Mouse (Mus musculus) embryonic fibroblast, embryonic 13.5 days (primary cell): Measurements from ENCODE around the gene Nfatc4. TPM values are rescaled to one million over a fixed set of nuclear protein-coding genes. Genes with fewer than 3 reads are reported as not detected.

Experiments
- H3K27ac ChIP-seq: 2 replicates; pipeline ENCODE4 v1.5.1; 2012; ENCODE audit warnings: low read length, control low read depth, inconsistent platforms; ENCODE audit not compliant: insufficient read depth
- H3K4me1 ChIP-seq: 2 replicates; pipeline ENCODE4 v1.6.1; 2011; ENCODE audit warnings: low read length; ENCODE audit not compliant: control insufficient read depth, insufficient read depth
- H3K4me3 ChIP-seq: 2 replicates; pipeline ENCODE4 v1.5.1; 2011; ENCODE audit warnings: mild to moderate bottlenecking, control low read depth, low read length; ENCODE audit not compliant: insufficient read depth
- CTCF ChIP-seq: IDR thresholded peaks from 2 replicates; pipeline ENCODE4 v1.5.1; 2011; ENCODE audit warnings: mild to moderate bottlenecking, control low read depth, low read length, moderate library complexity, borderline replicate concordance; ENCODE audit not compliant: insufficient read depth
- POLR2A ChIP-seq: IDR thresholded peaks from 2 replicates; pipeline ENCODE4 v1.6.1; 2011; ENCODE audit warnings: low read depth, mild to moderate bottlenecking, control low read depth, low read length, moderate library complexity
- polyA plus RNA-seq: library from polyadenylated mRNA; stranded (reverse); fragments of >200 nt; gene quantifications from 2 replicates; pipeline ENCODE4 v1.2.4, GENCODE M21; 2011; ENCODE audit warnings: low read depth; ENCODE audit not compliant: missing spikeins, insufficient read length

Nfatc4 gene
- polyA plus RNA-seq, 1 experiment = 98.2 TPM

DNA sequence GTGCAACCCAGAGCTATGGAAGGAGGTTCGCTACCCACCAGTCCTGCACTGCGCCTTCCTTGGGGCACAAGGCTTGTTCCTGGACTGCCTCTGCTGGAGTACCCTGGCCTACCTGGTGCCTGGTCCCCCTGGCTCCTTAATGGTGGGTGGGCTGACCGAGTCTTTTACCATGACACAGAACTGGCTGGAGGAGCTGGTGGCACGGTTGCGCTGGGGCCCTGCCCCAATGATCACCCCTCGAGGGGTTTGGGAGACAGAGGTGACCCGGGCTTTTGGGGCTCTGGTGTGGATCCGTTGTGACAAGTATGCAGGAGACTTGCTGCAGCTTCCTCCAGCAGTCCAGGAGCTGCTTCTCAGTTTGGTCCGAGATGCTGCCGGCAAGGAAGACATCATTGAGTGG, 40.0 kb downstream of the Nfatc4 start:
- Histone ChIP-seq H3K4me1 (no peaks in the 10 kb centered on the region), H3K27ac (no peak overlapping the region), H3K4me3 (no peak overlapping the region)
- TF ChIP-seq CTCF (no peak), POLR2A (no peak)

DNA sequence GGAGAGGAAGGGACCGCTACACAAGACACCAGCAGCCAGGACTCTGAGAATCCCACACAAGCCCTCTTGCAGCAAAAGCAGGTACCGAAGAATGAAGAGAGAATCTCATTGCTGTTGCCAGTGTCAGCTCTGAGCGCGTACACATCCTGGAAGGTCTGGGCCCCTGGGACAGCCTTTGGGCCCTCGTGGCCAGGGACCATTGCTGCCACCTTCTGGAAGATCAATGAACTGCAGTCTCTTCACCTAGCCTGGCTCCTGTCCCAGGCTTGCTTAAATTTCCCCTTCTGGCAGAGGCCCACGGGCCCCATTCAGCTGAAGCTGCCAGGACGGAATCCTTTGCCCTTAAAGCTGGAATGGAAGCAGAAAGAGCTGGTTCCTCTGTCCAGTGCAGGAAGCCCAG, 40.8 kb downstream of the Nfatc4 start:
- no peak for TF ChIP-seq POLR2A
- TF ChIP-seq CTCF = peak; percentile 77
- Histone ChIP-seq H3K27ac (no peak overlapping the region), H3K4me3 (no peak overlapping the region), H3K4me1 (no peaks in the 10 kb centered on the region)

DNA sequence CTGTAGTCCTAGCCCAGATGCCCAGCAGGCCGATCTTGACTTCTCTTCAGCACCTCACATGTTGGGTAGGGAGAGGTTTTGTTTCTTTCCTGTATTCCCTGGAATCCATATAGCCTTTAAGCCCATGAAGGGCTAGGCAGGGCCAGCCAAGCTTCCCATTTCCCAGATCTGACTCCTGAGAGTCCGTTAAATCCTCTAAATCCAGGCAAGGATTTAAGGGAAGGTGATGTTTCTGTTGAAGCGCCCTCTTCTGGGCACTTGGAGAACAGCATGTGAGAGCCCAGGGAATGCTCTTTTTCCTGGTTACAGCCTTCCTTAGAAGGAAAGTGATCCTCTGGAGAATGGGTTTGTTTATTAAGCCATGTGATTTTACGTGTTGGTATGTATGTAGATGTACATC, 44.0 kb downstream of the Nfatc4 start:
- TF ChIP-seq POLR2A (no peak), CTCF (no peak)
- no peaks in the 10 kb centered on the region for H3K4me1 ChIP-seq
- no peak overlapping the region for H3K27ac ChIP-seq
- no peak overlapping the region for H3K4me3 ChIP-seq

DNA sequence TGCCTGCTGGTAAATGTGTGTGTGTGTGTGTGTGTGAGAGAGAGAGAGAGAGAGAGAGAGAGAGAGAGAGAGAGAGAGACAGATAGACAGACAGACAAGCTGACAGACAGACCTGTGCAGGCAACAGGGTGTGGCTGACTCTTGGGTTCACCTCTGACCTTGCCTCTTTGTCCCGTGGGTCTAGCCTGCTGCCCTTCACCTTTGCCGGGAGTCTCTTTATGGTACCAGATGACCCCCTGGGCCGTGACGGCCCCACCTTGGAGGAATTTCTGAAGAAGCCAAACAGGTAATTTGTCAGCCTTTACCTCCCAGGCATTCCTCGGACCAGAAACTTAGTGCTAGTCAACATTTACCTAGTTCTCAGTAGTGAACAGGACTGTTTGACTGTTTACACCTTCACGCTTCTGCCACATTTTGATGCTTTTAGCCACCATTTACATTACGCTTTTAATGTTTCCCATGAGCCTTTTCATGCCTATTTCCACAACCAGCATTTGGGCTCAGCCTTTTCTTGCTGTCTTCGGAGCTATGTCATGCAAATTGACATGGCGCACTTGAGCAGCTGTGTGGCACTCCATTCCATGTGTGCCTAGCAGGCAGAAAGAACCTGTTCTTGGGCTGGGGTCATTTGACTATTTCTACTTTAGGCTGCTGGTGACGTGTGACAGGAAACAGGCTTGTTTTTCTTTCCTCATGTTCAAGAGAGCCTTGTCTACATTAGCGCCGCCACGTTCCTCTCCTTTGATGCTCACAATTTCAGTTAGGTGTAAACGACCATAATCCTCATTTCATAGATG, 45.5 kb downstream of the Nfatc4 start:
- H3K4me1 ChIP-seq = no peaks in the 10 kb centered on the region
- no peak overlapping the region for H3K4me3 ChIP-seq
- TF ChIP-seq CTCF (no peak), POLR2A (no peak)
- no peak overlapping the region for H3K27ac ChIP-seq

DNA sequence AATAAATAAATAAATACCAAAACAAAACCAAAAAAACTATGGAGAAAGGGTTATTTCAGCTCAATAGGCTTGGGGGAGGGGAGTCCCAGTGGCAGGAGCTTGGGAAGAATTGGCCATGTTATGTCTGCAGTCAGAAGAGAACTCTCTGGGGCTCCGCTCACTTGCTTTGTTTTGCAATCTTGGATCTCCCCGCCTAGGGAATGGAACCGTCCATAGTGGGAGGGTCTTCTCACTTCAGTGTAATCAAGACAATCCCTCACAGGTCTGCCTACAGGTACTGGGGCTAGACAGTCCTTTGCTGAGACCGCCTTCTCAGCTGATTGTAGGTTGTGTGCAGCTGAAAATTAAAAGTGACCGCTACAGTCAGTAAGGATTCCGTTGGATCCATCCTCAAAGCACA, 46.6 kb downstream of the Nfatc4 start:
- Histone ChIP-seq H3K4me1 (no peaks in the 10 kb centered on the region), H3K4me3 (no peak overlapping the region), H3K27ac (no peak overlapping the region)
- no peak for TF ChIP-seq CTCF
- no peak for TF ChIP-seq POLR2A

DNA sequence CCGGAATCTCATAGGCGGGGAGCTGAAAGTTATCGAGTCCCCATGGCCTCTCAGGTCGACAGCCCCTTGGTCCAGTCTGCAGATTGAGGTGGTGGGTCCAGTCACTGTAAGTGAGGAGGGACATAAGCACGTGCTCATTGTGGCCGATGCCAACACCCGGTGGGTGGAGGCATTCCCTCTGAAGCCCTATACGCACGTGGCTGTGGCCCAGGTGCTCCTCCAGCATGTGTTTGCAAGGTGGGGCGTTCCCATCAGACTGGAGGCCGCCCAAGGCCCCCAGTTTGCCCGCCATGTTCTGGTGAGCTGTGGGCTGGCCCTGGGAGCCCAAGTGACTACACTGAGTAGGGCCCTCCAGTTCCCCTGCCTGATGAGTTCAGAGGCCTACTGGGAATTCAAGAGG, 49.1 kb downstream of the Nfatc4 start:
- H3K4me1 ChIP-seq = no peaks in the 10 kb centered on the region
- no peak overlapping the region for H3K4me3 ChIP-seq
- H3K27ac ChIP-seq = no peak overlapping the region
- TF ChIP-seq CTCF = no peak
- TF ChIP-seq POLR2A = no peak

DNA sequence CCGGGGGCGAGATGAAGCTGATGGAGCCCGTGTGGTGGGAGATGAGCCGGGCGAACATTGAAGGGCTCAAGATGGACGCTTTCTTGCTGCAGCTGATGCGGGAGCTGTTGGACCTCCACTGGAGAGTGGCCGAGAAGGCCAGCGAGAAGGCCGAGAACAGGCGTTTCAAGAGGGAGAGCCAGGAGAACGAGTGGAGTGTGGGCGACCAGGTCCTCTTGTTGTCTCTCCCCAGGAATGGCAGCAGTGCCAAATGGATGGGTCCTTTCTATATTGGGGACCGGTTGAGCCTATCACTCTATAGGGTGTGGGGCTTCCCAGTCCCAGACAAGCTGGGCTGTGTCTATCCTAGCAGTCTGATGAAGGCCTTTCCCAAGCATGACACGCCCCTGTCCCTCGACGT, 49.6 kb downstream of the Nfatc4 start:
- H3K4me3 ChIP-seq = no peak overlapping the region
- no peak for TF ChIP-seq POLR2A
- no peak for TF ChIP-seq CTCF
- no peak overlapping the region for H3K27ac ChIP-seq
- no peaks in the 10 kb centered on the region for H3K4me1 ChIP-seq

DNA sequence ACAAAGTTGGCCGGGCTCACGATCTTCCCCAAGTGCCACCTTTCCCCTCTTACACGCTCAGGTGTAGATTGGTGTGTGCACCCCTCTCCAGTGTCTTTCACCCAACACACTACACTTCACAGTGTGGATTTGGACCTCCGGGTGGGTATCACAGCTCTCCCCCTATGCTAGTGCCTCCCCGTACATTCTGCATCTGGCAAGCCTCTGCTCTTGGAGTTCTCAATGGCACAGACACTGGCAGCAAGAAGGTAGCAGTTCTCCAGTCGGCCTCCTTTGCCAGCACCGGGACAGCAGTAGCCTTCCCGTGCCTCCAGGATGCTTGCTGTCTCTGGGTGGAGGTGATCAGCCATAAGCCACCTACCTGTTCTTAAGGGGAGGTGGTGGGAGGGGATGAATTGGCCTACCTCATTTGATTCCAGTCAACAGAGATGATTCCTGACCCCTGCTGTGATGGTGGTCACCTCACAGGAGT, 50.3 kb downstream of the Nfatc4 start:
- TF ChIP-seq CTCF (no peak), POLR2A (no peak)
- Histone ChIP-seq H3K4me3 (no peak overlapping the region), H3K4me1 (no peaks in the 10 kb centered on the region), H3K27ac (no peak overlapping the region)

DNA sequence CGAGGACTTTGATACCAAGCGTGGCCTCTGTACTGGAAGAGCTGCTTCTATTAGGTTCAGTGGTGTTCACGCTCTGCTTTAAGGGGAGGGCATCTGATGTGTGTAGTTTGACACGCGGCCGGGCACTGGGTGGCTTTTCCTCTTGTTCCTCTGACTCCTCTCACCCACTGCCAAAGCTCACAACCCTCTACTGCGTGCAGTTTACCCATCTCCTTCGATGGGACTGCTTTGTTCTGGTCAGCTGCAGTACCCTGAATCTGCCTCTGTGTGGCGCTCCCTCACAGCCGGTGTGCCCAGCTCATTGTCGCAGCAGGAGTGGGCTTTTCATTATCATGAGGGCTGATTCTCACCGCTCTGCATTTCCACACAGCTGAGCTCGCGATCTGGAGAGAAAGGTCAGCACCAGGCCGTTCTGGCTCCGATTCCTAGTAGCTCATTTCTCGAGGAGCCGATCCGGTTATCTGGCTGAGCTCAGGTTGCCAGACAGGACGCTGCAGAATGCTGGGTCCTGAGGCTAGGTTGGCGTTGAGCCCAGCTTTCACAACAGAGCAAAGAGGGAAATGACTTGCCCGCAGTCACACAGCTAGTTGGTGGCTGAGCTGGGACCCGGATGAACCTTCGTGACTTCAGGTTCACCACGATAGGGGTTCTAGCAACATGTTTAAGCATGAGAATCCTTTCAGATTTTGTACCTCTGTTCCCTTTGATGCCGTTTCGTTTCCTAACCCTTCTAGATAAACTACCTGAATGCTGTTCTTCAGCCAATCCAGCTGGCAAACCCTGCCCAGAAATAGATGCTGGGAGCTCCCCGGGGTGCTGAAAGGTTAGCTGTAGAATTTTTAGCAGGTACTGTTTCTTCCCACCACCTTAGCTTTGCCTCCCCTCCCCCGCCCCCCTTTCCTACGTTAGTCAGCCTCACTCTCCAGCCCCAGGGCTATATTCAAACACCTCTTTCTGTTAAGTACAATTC, 51.1 kb downstream of the Nfatc4 start:
- TF ChIP-seq POLR2A (no peak), CTCF (peak; percentile 89)
- Histone ChIP-seq H3K4me1 (no peaks in the 10 kb centered on the region), H3K4me3 (no peak overlapping the region), H3K27ac (no peak overlapping the region)
